Comparison of ENCODE assay signal across 11 mouse cellular contexts in genomic region chr13:24989006-24989405, GRCm38 (mm10). TPM values are rescaled to one million over a fixed set of nuclear protein-coding genes. Genes with fewer than 3 reads are reported as not detected.
DNase-seq lines count a peak whose midpoint lies in the region; ATAC-seq lines count a peak whose summit lies in the region.
"Had no signal": no experiment of that assay in that cellular context is flagged by ENCODE, and none has a peak within 500 bp of the region (broad histone marks: within the 10 kb centered on the region; RNA-seq: fewer than 3 reads in every experiment).

No protein-coding gene starts in this region.

- no peaks in the 10 kb centered on the region for H3K9me3 ChIP-seq in kidney, embryonic 14.5 days (ENCODE audit: control insufficient read depth, low read length)
- H3K9me3 ChIP-seq: heart, embryonic 13.5 days; midbrain, embryonic 15.5 days had no signal

- no peak for ATAC-seq in kidney, embryonic 14.5 days (ENCODE audit: low FRiP score, low TSS enrichment)
- peak; percentile 36; the same call in 1 of the 2 replicates for ATAC-seq in megakaryocyte-erythroid progenitor cell, adult 5-6 weeks (replicated peaks; ENCODE audit: low FRiP score, low TSS enrichment, poor library complexity, severe bottlenecking)

- 87% methylated on average over 6 of the region's 6 CpGs for WGBS in kidney, embryonic 14.5 days

- DNase-seq in adrenal gland, postnatal 14 days = peak; percentile 17
- DNase-seq in adrenal gland, adult 18-20 months (ENCODE audit: low spot score in 2 of 2) = no peak
- peak; percentile 42 for DNase-seq in kidney, adult 11 months
- DNase-seq in urinary bladder, postnatal 14 days (ENCODE audit: low spot score) = peak; percentile 18
- DNase-seq in urinary bladder, postnatal 10 days (ENCODE audit: low spot score) = no peak
- DNase-seq in frontal cortex, postnatal 25 days (ENCODE audit: low spot score in 2 of 2) = no peak

- H3K27ac ChIP-seq in kidney, embryonic 14.5 days (ENCODE audit: low read depth, low read length) = no peak overlapping the region
- H3K27ac ChIP-seq: heart, embryonic 13.5 days; macrophage; midbrain, embryonic 15.5 days had no signal

- H3K36me3 ChIP-seq in kidney, embryonic 14.5 days (ENCODE audit: control insufficient read depth, insufficient read depth, low read length) = peaks cover 38% of the 10 kb centered on the region

- no peak overlapping the region for H3K4me2 ChIP-seq in kidney, embryonic 14.5 days (replicated peaks; ENCODE audit: low read depth, low read length)
- H3K4me2 ChIP-seq: heart, embryonic 13.5 days; midbrain, embryonic 15.5 days had no signal

- H3K4me3 ChIP-seq in kidney, embryonic 14.5 days (ENCODE audit: low read length) = no peak overlapping the region
- H3K4me3 ChIP-seq: heart, embryonic 13.5 days; midbrain, embryonic 15.5 days had no signal

- H3K9ac ChIP-seq in kidney, embryonic 14.5 days (ENCODE audit: low read depth, low read length) = no peak overlapping the region
- H3K9ac ChIP-seq: heart, embryonic 13.5 days; midbrain, embryonic 15.5 days had no signal

- H3K4me1 ChIP-seq in kidney, embryonic 14.5 days (ENCODE audit: control insufficient read depth, insufficient read depth, low read length) = no peaks in the 10 kb centered on the region
- H3K4me1 ChIP-seq: heart, embryonic 13.5 days; midbrain, embryonic 15.5 days had no signal

- H3K27me3 ChIP-seq in kidney, embryonic 14.5 days (ENCODE audit: control insufficient read depth, insufficient read depth, low read length) = no peaks in the 10 kb centered on the region
- H3K27me3 ChIP-seq: heart, embryonic 13.5 days; midbrain, embryonic 15.5 days had no signal

RNA-seq across cellular contexts. Expression of gene Mrs2, which starts 31.2 kb away (rescaled TPM):
- total RNA-seq in adrenal gland, postnatal 14 days (2021) = 59.0 and 63.1 TPM in 2 replicates
- total RNA-seq in adrenal gland, adult 18-20 months (2021) = 10 to 100 TPM; 50.1 to 61.3 TPM
- polyA plus RNA-seq in kidney, embryonic 14.5 days (2014; fragmentation: Nextera tagmentation; extraction: Ambion mirVana) = 16.3 and 24.5 TPM in 2 replicates
- total RNA-seq in megakaryocyte-erythroid progenitor cell, adult 5-6 weeks (2014; fragmentation: Nextera tagmentation) = 27.4 and 36.3 TPM in 2 replicates
- 11.4 and 11.9 TPM in 2 replicates for total RNA-seq in megakaryocyte-erythroid progenitor cell, adult 5-6 weeks (2017)

RNA-seq across cellular contexts. Expression of gene Gpld1, which starts 46.1 kb away (rescaled TPM):
- total RNA-seq in adrenal gland, postnatal 14 days (2021) = 5.1 and 13.5 TPM in 2 replicates
- 1 to 10 TPM; 4.2 to 5.9 TPM for total RNA-seq in adrenal gland, adult 18-20 months (2021)
- 0.39 and 0.74 TPM in 2 replicates for polyA plus RNA-seq in kidney, embryonic 14.5 days (2014; fragmentation: Nextera tagmentation; extraction: Ambion mirVana)
- total RNA-seq in megakaryocyte-erythroid progenitor cell, adult 5-6 weeks (2014; fragmentation: Nextera tagmentation) = not detected in 2 replicates
- total RNA-seq in megakaryocyte-erythroid progenitor cell, adult 5-6 weeks (2017) = 0.56 and 0.72 TPM in 2 replicates

RNA-seq across cellular contexts. Expression of gene Aldh5a1, which starts 51.5 kb away (rescaled TPM):
- 13.6 and 18.5 TPM in 2 replicates for total RNA-seq in adrenal gland, postnatal 14 days (2021)
- 10 to 100 TPM; 15.3 to 17.4 TPM for total RNA-seq in adrenal gland, adult 18-20 months (2021)
- polyA plus RNA-seq in kidney, embryonic 14.5 days (2014; fragmentation: Nextera tagmentation; extraction: Ambion mirVana) = 8.4 and 8.7 TPM in 2 replicates
- 0.24 TPM in 1 of 2 replicates, not detected in the other for total RNA-seq in megakaryocyte-erythroid progenitor cell, adult 5-6 weeks (2014; fragmentation: Nextera tagmentation)
- 0.05 and 0.91 TPM in 2 replicates for total RNA-seq in megakaryocyte-erythroid progenitor cell, adult 5-6 weeks (2017)

Comparison
In these comparisons a context has a peak if more than half of its experiments do, and no peak if none do; other contexts are left out.
1. DNase-seq: peak in adrenal gland, postnatal 14 days (single experiment), kidney, adult 11 months (single experiment) and urinary bladder, postnatal 14 days (single experiment); none in adrenal gland, adult 18-20 months (0 of 2), urinary bladder, postnatal 10 days (single experiment) and frontal cortex, postnatal 25 days (0 of 2).